Mouse (Mus musculus) T-helper 1 cell (primary cell): ENCODE results near the gene Dctn5.

Experiments used
- in situ Hi-C: fragments of 300-600 bp; cut with MboI, MseI; formaldehyde crosslinking; loops from one replicate; pipeline ENCODE4 v1.15.1; 2025; ENCODE audit warnings: high pct_unique_total_duplicates

Dctn5 gene

DNA sequence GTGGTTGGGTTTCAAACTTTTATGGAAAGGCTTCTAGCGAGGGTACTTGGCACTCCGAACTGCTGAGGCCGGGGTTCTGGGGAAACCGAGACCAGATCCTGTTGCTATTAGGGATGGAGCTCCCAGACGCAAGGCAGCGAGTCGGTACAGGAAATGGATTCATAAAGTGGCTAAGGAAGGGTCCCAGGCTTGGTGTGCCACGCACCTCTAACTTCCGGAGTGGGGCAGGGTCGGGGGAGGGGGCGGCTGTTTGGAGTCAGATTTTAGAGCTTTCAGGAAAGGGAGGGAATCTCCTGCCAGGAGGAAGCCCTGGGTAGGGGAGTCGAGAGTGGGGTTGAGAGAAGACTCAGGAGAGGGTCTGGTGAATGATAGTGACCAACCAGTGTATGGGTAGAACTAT is 27.2 kb downstream of the Dctn5 start:
- in situ Hi-C loops = no loop called here

DNA sequence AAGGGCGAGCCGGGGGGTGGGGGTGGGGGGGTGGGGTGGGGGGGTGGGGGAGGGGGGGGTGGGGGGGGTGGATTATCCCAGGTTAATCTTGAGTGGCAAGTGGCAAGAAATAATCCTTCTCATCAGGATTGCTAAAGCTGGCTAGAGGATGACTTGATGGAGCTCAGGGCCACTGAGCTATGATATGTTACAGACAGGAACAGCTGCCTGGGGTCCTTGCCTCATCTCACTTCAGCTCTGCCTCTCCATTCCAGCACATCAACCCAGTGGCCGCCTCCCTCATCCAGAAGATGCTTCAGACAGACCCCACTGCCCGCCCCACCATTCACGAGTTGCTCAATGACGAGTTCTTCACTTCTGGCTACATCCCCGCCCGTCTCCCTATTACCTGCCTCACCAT is 30.9 kb downstream of the Dctn5 start:
- in situ Hi-C loops = no loop called here

DNA sequence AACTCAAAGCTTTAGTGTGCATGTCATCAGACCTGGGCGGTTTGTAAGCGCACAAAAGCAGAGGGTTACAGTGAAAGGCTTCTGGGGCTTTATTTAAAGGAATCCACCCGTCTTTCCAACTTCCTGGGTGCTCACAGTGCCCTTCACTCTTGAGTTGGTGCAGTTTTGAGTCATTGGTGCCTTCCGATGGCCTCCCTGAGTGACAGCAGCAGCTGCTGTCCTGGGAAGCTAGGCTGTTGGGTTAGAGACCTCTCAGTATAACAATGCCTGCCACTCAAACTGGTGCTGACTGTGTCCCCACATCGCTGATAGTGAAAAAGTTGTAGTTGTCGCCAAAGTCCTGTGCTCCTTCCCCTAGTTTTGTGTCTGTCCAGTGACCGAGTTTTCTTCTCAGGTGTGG is 34.4 kb downstream of the Dctn5 start:
- in situ Hi-C loops = no loop called here

DNA sequence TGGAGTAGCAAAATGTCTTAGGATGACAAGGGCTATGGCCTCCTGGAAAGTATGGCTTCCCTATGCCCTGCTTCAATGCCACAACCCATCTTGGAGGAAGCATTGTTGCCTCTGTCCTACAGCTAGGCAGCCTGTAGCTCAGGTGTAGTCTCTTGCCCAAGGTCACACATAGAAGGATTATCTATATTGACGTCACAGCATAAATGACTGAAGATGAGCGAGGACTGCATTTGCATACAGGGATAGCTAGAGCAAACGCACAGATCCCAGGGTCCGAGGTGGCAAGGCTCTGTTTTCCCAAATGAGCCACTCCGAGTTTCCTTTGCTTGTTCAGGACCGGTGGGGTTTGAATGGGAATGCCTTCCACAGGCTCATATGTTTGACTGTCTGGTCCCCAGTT is 37.9 kb downstream of the Dctn5 start:
- in situ Hi-C loops = no loop called here

DNA sequence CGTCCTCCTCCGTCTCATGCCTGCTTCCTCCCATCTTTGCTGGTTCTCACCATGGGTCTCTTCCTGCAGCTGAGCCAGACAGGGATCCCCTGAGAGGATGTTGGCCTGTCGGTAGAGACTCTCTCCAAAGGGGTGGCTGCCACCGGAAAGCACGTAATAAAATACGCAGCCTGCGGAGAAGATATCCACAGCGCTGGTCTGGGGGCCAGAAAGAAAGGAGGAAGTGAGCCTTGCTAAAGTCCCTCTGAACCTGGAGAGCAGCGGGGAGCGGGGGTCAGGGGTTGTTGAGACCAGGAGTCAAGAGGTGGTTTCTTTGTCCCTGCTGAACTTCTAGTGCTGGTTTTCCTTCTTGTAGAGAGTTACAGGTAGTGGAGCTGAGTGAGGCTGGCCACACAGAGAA is 38.8 kb downstream of the Dctn5 start:
- in situ Hi-C loops = no loop called here

DNA sequence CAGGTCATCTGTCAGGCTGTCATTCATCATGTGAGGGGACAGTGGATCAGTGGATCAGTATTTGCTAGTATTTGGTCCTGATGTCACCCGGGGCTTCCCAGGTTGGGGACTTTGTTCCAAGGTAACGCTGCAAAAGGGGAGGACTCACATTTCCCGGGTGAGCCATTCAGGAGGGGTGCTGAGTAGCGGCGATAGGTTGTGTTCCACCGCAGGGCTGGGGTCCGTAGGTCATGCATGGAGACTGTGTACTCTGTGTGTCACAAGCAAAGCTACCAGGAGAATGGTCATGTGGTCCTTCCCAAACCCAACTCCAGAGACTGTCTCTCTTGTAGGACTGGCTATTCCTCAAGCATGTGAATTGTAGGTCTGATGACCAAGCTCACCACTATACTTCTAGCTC is 47.9 kb downstream of the Dctn5 start:
- in situ Hi-C loops = no loop called here

DNA sequence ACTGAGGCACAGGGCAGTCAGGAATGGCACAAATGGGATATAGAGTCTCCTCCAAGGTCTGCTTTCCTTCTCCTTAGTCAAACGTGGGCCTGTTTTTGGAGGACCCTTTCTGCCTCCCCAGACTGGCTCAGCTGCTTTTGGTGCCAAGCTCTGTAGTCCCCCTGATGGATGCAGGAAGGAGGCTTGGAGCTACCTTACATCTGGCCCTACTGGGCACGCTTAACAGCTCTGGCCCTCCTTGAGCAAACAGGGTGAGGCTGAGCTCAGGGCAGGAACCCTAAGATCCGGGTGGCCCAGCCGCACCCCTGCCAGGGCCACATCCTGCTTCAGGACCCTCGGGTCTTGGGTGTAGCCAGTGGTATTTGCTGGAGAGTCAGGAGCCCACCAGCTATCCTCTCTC is 51.7 kb downstream of the Dctn5 start:
- in situ Hi-C loops = no loop called here

DNA sequence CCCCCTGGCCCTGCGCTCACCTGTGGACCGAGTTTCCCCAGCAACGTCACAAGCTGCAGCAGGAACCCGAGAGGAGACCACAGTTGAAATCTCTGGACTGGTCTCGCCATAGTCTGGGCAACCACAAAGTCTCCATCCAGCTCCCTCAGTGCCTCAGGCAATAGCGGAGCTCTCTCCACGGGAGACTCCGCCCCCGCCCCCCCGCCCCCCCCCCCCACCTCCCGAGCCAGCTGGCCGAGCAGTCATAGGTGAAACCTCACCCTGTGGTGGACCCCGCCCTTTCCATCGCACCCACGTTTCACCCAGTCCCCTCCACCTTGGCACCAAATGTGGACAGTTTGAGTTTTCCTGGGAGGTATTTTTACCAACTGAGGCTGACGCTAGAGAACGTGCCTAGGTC is 53.2 kb downstream of the Dctn5 start, which contains the start of gene Ern2:
Ern2 (minus strand) TSS at position 165 of the 400 bp plus-strand sequence.
- in situ Hi-C loops = no loop called here

DNA sequence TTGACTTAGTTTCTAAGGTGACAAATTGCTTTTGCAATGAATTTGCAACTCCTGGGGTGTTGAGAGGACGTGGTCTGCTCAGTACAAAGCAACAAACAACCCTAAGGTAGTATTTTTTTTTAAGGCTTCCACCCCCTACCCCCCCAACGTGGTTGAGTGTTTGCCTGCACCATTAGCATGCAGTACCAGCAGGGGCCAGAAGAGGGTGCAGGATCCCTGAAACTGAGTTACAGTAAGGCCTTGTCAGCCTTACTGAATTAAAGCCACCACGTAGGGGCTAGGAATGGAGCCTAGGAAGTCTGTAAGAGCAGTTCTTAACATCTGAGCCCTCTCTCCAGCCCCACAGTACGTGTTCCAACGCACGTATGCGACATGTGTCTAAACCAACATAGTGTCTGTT is 56.6 kb downstream of the Dctn5 start:
- in situ Hi-C loops = no loop called here

DNA sequence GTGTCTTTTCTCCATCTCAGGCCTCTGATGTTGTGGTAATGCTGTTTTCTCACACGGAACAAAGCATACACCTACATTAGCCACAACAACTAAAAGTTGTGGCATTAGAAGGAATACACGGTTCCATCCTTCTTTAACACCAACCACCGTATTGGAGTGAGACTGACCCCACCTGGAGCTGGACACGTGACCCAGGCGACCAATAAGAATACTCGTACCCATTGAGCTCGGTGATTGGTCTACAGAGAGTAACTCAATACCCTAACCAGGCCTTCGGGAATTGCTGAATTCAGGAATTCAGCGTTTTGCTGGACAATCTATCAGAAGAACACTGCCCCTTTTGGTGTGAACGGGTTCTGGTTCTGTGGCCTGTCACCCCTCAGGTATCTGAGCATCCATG is 58.3 kb downstream of the Dctn5 start:
- in situ Hi-C loops = no loop called here

DNA sequence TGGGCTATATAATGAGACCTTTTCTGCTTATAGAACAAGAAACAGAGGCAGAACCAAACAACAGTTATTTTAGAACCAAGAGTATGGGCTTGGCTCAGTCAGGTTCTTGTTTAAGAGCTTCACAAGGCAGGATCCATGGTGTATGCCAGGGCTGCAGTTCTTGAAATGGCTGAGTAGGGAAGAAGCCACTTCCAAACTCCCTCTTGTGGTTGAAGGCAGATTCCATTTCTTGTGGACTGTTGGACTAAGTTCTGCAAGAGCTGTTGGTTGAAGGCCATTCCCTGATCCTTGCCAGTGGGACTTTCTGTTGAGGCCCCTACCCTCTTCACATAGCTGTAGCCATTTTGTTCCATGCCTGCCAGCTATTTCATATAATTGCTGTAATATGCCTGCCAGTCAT is 61.1 kb downstream of the Dctn5 start:
- in situ Hi-C loops = no loop called here

DNA sequence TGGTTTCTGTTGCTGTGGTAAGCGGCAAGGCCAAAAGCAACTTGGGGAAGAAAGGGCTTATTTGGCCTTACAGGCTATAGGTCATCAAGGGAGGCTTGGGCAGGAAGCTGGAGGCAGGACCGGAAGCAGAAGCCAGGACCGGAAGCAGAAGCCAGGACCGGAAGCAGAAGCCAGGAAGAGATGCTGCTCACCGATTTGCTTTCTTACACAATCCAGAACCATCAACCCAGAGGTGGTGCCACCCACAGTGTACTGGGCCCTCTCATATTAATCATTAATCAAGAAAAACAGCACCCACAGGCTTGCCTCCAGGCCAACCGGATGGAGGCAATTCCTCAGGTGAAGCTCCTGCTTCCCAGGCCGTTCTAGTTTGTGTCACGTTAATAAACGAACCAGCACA is 63.9 kb downstream of the Dctn5 start:
- in situ Hi-C loops = no loop called here

DNA sequence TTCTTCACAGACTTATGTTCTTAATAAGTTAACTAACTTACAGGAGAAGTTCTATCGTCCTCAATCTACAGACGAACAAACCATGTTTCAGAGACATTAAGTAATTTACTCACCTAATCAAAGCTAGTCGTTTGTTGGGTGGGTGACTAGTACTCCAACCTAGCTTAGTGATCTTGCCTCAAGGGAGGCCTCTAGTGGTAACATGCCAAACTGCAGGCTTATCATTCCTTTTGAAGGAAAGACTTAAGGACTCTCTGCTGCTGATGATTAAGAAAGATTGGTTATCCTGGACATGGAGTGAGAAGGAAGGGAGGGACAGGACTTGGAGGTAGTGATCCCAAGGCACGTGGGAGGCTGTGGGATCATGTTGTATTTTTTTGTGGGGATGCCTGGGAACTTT is 64.5 kb downstream of the Dctn5 start:
- in situ Hi-C loops = no loop called here
